Mouse (Mus musculus) limb, embryonic 12.5 days (tissue): ENCODE data around the gene Nqo2. TPM values are rescaled to one million over a fixed set of nuclear protein-coding genes. Genes with fewer than 3 reads are reported as not detected.

ENCODE experiments used
- ATAC-seq: fragments of 200-750 bp; cut with Nextera tagmentation; 2 replicates; pipeline ENCODE4 v1.8.0; 2017; ENCODE audit warnings: low read depth, moderate TSS enrichment; ENCODE audit not compliant: insufficient number of reproducible peaks, insufficient read depth, low FRiP score, low TSS enrichment
- H3K27ac ChIP-seq: fragments of 300-500 bp; sonication (generic); 2 replicates; pipeline ENCODE4 v1.5.1; 2016; ENCODE audit warnings: mild to moderate bottlenecking, moderate library complexity
- H3K27me3 ChIP-seq: fragments of 300-500 bp; sonication (generic); 2 replicates; pipeline ENCODE4 v1.6.1; 2016; ENCODE audit warnings: mild to moderate bottlenecking, moderate library complexity
- H3K36me3 ChIP-seq: fragments of 300-500 bp; sonication (generic); 2 replicates; pipeline ENCODE4 v1.6.1; 2016; ENCODE audit warnings: mild to moderate bottlenecking, moderate library complexity
- H3K4me1 ChIP-seq: fragments of 300-500 bp; sonication (generic); replicated peaks from 2 replicates; pipeline ENCODE4 v1.6.1; 2016
- H3K4me2 ChIP-seq: fragments of 300-500 bp; sonication (generic); 2 replicates; pipeline ENCODE4 v1.6.1; 2016; ENCODE audit warnings: mild to moderate bottlenecking, moderate library complexity
- H3K4me3 ChIP-seq: fragments of 300-500 bp; sonication (generic); replicated peaks from 2 replicates; pipeline ENCODE4 v1.5.1; 2016; ENCODE audit warnings: mild to moderate bottlenecking
- H3K9ac ChIP-seq: fragments of 300-500 bp; sonication (generic); replicated peaks from 2 replicates; pipeline ENCODE4 v1.6.1; 2016; ENCODE audit warnings: mild to moderate bottlenecking, moderate library complexity
- H3K9me3 ChIP-seq: fragments of 300-500 bp; sonication (generic); 2 replicates; pipeline ENCODE4 v1.6.1; 2016; ENCODE audit warnings: mild to moderate bottlenecking, moderate library complexity
- WGBS: fragments of 180-500 bp; shearing (Covaris S2); methylation state at CpG from one replicate; pipeline ENCODE4 v1.1.7; 2016; 5-methylcytosine and 5-hydroxymethylcytosine counted together
- polyA plus RNA-seq: library from polyadenylated mRNA; unstranded; fragments of >200 nt; fragmentation: Nextera tagmentation; extraction: Ambion mirVana; gene quantifications from 2 replicates; pipeline ENCODE4 v1.2.1, GENCODE M21; 2016

Nqo2 gene
- polyA plus RNA-seq, 1 experiment from 2014 or later, result 14.1 TPM

DNA sequence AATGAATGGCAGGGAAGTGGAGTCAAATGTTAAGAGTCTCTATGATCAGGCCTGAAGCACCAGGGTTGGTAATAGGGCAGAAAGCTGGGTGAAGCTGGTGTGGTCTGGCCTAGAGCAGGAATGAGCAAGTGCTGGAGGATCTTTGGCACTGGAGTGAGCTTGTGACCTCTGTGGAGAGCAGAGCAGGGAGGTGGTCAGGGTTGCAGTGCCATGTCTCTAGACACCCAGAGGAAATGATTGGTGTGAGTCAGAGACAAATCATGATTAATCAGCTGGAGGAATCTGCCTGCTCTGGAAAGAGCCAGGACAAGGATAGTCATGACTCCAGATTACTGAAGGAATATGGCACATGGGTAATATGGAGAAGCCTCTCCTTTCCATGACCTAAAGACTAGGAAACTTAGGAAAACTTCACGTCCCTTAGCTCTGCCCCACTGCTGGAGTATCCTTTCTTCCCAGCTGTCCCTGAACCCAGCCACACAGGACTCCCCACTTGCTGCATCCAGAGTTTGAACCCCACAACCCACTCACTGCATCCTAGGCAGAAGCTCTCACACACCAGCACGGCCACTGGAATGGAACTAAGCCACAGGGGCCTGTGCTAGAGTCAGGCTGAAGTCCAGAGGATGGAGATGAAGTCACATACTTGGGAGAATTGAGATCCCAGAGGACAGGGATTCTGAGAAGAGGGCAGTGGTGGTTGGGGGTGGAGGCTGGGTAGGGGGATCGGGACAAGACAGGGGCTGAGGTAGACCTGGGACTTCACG is 13.0 kb upstream of the Nqo2 start:
- no peak overlapping the region for H3K4me3 ChIP-seq
- no peak for ATAC-seq
- H3K27me3 ChIP-seq, result no peaks in the 10 kb centered on the region
- no peaks in the 10 kb centered on the region for H3K9me3 ChIP-seq
- 82% methylated on average over 4 of the region's 4 CpGs for WGBS
- no peaks in the 10 kb centered on the region for H3K36me3 ChIP-seq
- H3K4me2 ChIP-seq, result no peak overlapping the region
- H3K27ac ChIP-seq, result no peak overlapping the region
- no peak overlapping the region for H3K9ac ChIP-seq
- no peaks in the 10 kb centered on the region for H3K4me1 ChIP-seq

DNA sequence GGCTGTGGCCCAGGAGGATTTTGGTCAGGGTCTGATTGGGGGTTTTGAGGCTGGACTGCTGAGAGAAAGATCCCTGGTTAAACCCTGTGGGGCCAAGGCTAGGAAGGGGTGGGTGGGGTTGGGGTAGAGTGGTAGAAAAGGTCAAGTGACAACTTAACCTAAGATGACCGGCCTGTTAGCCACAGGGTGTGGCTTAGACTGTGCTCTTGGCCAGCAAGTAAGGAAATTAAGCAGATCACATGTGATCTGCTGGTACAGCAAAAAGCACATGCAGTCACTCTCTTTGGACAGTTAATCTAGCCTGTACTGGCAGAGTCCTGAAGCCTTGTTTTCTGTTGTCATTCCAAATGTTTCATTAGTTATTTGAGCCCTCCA is 12.4 kb upstream of the Nqo2 start:
- Histone ChIP-seq H3K9ac (no peak overlapping the region), H3K9me3 (no peaks in the 10 kb centered on the region), H3K27me3 (no peaks in the 10 kb centered on the region), H3K4me3 (no peak overlapping the region), H3K36me3 (no peaks in the 10 kb centered on the region), H3K4me2 (no peak overlapping the region), H3K4me1 (no peaks in the 10 kb centered on the region), H3K27ac (no peak overlapping the region)
- no peak for ATAC-seq
- WGBS, result 59% methylated on average over 1 of the region's 1 CpGs

DNA sequence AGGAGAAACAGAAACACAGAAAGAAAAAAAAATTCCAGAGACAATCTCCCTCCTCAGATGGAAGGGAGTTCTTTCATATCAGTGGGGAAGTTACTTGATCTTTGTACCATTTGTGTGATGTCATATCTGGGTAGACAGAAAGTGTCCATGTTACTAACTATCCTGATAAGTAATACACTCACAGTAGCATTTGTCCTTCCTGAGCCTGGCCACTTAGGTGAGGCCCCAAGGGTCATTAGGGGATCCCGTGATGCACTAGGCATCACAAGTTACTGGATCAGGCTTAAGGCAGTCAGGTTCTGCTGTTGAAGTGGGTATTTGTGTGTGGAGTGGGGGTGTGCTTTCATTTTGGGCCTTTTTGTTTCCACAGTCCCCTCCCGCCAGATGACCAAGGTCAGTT is 11.5 kb upstream of the Nqo2 start:
- Histone ChIP-seq H3K4me3 (no peak overlapping the region), H3K4me1 (no peaks in the 10 kb centered on the region), H3K27ac (no peak overlapping the region), H3K27me3 (no peaks in the 10 kb centered on the region), H3K9ac (no peak overlapping the region), H3K4me2 (no peak overlapping the region), H3K9me3 (no peaks in the 10 kb centered on the region), H3K36me3 (no peaks in the 10 kb centered on the region)
- 74% methylated on average over 2 of the region's 2 CpGs for WGBS
- no peak for ATAC-seq

DNA sequence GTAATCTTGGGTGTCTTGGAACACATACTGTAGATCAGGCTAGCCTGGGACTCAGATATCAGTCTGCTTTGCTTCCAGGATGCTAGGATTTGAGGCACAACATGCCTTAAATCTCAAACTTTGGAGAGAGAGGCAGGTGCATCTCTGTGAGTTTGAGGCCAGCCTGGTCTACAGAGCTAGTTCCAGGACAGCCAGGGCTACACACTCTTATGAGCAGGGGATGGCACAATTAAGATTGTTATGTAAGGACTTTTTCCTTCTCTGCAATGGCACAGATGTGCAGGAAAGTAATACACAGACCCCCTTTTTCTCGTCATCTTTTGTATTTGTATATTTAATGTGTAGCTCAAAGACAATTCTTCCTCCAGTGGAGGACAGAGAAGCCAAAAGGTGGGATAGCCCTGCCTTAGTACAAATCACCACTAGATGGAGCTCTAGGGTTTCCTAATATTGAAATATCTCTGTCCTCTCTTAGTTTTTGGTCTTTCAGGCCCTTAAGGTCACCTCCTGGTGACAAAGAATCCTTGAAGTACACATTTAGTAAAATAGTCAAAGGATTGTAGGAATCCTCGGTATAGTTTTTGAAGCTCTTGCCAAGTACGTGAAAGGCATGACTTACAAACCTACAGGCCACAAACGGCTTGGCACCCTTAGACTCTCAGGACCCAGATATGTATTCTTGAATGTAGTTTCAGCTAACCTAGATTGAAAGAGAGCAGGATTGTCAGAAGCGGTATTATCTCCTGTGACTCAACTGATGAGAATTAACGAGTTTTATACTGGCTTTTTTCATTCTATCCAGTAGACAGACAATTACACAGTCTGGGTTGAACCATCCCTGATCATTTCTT is 7.7 kb upstream of the Nqo2 start:
- H3K9ac ChIP-seq, result no peak overlapping the region
- 41% methylated on average over 6 of the region's 6 CpGs for WGBS

DNA sequence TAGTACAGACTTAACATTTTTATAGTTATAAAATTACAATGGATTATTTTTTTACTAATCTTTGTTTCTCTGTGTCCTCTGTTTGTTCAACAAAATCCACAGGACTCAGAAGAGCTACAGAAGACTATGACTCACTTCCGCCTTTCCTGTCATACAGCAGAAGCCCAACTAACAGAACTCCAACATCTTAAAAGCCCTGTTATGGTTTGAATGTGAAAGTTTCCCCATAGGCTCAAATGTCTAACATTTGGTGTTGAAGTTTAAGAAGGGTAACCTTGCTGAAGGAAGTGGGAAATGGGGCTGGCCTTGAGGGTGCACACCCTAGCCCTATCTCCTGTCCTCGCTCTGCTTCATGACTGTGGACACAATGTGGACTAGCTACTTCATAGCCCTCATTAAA is 4.7 kb upstream of the Nqo2 start:
- Histone ChIP-seq H3K4me3 (no peak overlapping the region), H3K9me3 (no peaks in the 10 kb centered on the region), H3K9ac (no peak overlapping the region), H3K4me1 (no peaks in the 10 kb centered on the region), H3K4me2 (no peak overlapping the region), H3K27me3 (no peaks in the 10 kb centered on the region), H3K36me3 (no peaks in the 10 kb centered on the region), H3K27ac (no peak overlapping the region)
- no peak for ATAC-seq
- 82% methylated on average over 2 of the region's 2 CpGs for WGBS

More for the DNA sequence above, 7.7 kb upstream of the Nqo2 start:
- ATAC-seq, result no peak
- H3K27me3 ChIP-seq, result no peaks in the 10 kb centered on the region
- H3K27ac ChIP-seq, result no peak overlapping the region
- no peaks in the 10 kb centered on the region for H3K9me3 ChIP-seq
- H3K4me3 ChIP-seq, result no peak overlapping the region
- no peaks in the 10 kb centered on the region for H3K4me1 ChIP-seq
- H3K36me3 ChIP-seq, result no peaks in the 10 kb centered on the region
- no peak overlapping the region for H3K4me2 ChIP-seq

DNA sequence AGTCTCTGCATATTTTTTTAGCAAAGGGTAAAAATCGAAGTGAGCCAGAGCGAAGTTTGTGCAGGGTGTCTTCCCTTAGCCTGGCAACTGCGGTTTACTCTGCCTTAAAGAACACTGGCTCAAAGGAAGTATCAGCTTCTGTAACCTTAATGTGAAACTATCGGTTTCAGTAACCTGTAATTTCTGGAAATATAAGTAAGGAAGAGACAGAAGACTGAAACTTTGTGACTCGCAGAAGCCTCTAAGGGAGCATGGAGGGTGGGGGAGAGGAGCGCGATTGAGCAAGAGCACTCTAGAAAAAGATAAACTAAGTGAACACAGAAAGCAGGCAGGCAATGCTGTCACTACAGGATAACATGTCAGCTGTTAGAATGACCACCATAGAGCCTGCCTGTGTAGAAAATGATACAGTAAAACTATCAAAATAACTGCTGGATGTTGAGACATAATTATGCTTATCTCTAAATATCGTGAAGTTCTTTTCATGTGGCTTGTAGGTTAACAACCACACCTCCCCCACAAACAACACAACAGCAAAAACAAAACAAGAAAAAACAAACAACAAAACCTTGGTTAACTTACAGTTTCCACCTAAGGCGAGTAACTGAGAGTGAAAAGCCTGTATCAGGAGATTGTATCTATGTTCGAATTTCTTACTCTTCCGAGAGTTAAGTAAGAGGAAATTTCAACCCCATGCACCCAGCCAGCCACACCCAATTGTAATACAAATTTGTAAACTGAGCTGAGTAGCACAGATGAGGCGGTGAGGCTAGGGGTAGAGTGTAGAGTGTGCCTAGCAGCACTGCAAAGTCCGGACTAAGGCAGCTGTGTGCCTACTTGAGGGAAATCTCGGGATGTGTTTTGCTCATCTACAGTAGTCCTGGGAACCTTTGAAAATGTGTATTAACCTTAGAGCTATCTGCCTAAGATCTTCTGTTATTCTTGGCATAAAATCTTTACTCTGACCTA is 853 bp downstream of the Nqo2 start:
- H3K9me3 ChIP-seq, result no peaks in the 10 kb centered on the region
- no peaks in the 10 kb centered on the region for H3K36me3 ChIP-seq
- peak overlapping the region; percentile 58 for H3K4me3 ChIP-seq
- no peak for ATAC-seq
- peak overlapping the region; percentile 61 for H3K4me2 ChIP-seq
- WGBS, result 29% methylated on average over 14 of the region's 14 CpGs
- H3K27ac ChIP-seq, result peak overlapping the region; percentile 91
- no peaks in the 10 kb centered on the region for H3K27me3 ChIP-seq
- peak overlapping the region; percentile 60 for H3K9ac ChIP-seq
- peaks cover 7% of the 10 kb centered on the region; the same call in 1 of the 2 replicates for H3K4me1 ChIP-seq

DNA sequence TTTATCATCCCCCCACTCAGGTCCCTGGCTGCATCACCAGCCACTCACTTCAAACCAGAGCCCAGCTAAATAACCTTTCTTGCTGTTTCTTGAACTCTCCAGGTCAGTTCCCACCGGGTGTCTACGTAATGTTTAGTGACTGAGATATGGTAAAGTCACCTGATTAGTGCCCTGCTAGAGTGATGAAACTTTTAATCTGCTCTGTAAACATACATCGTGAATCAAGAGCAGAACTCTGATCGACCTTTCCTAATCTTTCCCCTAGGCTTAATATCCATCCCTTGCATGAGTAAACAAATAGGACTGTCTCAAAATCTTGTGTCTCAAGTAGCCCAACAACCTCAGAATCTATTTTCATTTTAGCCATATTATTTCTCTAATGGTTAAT is 1.5 kb downstream of the Nqo2 start:
- H3K4me2 ChIP-seq, result 0 out of 2 replicates have a peak overlapping the region, but pooled peaks have one; percentile 61
- H3K9me3 ChIP-seq, result no peaks in the 10 kb centered on the region
- H3K36me3 ChIP-seq, result no peaks in the 10 kb centered on the region
- 78% methylated on average over 4 of the region's 4 CpGs for WGBS
- H3K27me3 ChIP-seq, result no peaks in the 10 kb centered on the region
- no peak overlapping the region for H3K27ac ChIP-seq
- H3K4me3 ChIP-seq, result no peak overlapping the region
- no peak for ATAC-seq
- peaks cover 7% of the 10 kb centered on the region; the same call in 1 of the 2 replicates for H3K4me1 ChIP-seq
- no peak overlapping the region for H3K9ac ChIP-seq

DNA sequence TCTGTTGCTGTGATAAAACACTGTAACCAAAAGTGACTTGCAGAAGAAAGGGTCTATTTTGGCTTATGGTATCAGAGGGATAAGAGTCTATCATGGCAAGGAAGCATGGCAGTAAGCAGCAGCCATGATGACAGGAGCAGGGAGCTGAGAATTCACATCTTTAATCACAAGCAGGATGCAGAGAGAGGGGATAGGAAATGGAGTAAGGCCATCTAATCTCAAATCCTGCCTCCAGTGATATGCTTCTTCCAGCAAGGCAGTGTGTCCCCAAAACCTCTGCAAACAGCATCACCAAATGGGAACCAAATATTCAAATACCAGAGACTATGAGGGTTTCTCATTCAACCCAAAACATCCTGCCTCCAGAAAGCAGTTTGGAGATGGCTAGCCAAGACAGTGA is 2.1 kb downstream of the Nqo2 start:
- H3K4me1 ChIP-seq, result peaks cover 7% of the 10 kb centered on the region; the same call in 1 of the 2 replicates
- ATAC-seq, result no peak
- H3K9me3 ChIP-seq, result no peaks in the 10 kb centered on the region
- no peak overlapping the region for H3K4me2 ChIP-seq
- no peak overlapping the region for H3K4me3 ChIP-seq
- no peaks in the 10 kb centered on the region for H3K27me3 ChIP-seq
- no peaks in the 10 kb centered on the region for H3K36me3 ChIP-seq
- no peak overlapping the region for H3K9ac ChIP-seq
- no peak overlapping the region for H3K27ac ChIP-seq

DNA sequence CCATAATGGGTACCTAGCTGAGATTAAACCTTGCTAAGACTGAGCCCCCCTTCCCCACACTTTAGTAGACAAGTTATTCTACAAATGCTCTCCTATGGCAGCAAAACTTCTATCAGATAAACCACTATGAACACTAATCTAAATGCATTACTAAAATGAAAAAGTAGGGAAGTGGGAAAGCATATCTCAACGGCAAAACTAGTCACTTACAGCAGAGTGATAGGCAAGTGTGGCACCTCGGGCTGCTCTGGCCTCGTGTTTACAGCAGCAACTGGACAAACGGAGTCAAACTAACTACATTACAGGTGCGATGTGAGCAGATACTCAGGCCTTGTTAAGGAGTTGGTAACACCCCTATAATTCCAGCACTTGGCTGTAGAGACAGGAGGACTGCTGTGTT is 25.1 kb downstream of the Nqo2 start:
- no peaks in the 10 kb centered on the region for H3K27me3 ChIP-seq
- H3K4me3 ChIP-seq, result no peak overlapping the region
- no peak for ATAC-seq
- H3K27ac ChIP-seq, result no peak overlapping the region
- H3K36me3 ChIP-seq, result peaks cover 4% of the 10 kb centered on the region; the same call in 1 of the 2 replicates
- WGBS, result 80% methylated on average over 5 of the region's 5 CpGs
- H3K9ac ChIP-seq, result no peak overlapping the region
- no peak overlapping the region for H3K4me2 ChIP-seq
- H3K9me3 ChIP-seq, result no peaks in the 10 kb centered on the region
- H3K4me1 ChIP-seq, result no peaks in the 10 kb centered on the region

DNA sequence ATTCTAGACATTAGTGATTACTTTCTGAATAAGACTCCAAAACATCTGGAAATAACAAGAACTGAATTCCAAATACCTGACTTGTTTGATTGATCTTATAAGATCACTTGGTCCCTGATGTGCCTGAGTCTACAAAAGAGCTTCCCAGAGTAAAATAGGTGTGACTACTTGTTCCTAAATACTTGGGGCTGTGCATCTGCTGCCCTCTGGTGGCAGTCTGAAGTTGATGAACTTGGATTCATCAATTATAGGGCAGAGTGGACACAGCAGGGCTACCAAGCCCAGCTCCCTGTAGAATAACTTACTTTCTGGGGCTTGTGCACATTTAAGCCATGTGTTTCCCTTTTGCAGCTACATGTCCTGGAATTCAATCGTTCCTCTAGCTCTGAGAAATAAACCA is 30.7 kb downstream of the Nqo2 start:
- 41% methylated on average over 1 of the region's 1 CpGs for WGBS

More for the DNA sequence above, 30.7 kb downstream of the Nqo2 start:
- no peak overlapping the region for H3K4me3 ChIP-seq
- H3K4me1 ChIP-seq, result no peaks in the 10 kb centered on the region
- no peaks in the 10 kb centered on the region for H3K36me3 ChIP-seq
- no peak for ATAC-seq
- H3K27me3 ChIP-seq, result no peaks in the 10 kb centered on the region
- no peak overlapping the region for H3K9ac ChIP-seq
- no peaks in the 10 kb centered on the region for H3K9me3 ChIP-seq
- H3K27ac ChIP-seq, result no peak overlapping the region
- H3K4me2 ChIP-seq, result no peak overlapping the region
